Mouse (Mus musculus) lung, adult 2 months (tissue): Measurements from ENCODE around the gene Rftn1.

Experiments
- CTCF ChIP-seq: fragments of 200-500 bp; IDR thresholded peaks from 2 replicates; pipeline ENCODE4 v1.5.1; 2011; ENCODE audit warnings: mild to moderate bottlenecking, low read length, control low read depth; ENCODE audit not compliant: insufficient read depth
- POLR2A ChIP-seq: fragments of 200-500 bp; IDR thresholded peaks from 2 replicates; pipeline ENCODE4 v1.6.1; 2011; ENCODE audit warnings: low read depth, mild to moderate bottlenecking, control low read depth, low read length, borderline replicate concordance; ENCODE audit errors: extremely low read depth

GRCm38 (mm10) chr17:50135466-50135865 is 55.0 kb downstream of the Rftn1 start:
- TF ChIP-seq CTCF (no peak), POLR2A (no peak)
